Mouse (Mus musculus) kidney, adult 11 months (tissue): ENCODE measurements around the gene Kxd1.
A peak's percentile ranks its signal among the peaks of the same experiment; 100 is the strongest.

Source experiments
- DNase-seq: peaks from one replicate; pipeline ENCODE4 v3.0.0; 2022

The Kxd1 gene

GRCm38 (mm10) chr8:70546412-70546811, 18.7 kb upstream of the Kxd1 start:
- DNase-seq: no peak

- DNase-seq: peak; percentile 51
Observed at GRCm38 (mm10) chr8:70544200-70544687, 16.5 kb upstream of the Kxd1 start.

GRCm38 (mm10) chr8:70541081-70541480, 13.3 kb upstream of the Kxd1 start:
- no peak for DNase-seq

GRCm38 (mm10) chr8:70540507-70541071, 12.8 kb upstream of the Kxd1 start:
- peak; percentile 63 for DNase-seq

GRCm38 (mm10) chr8:70540013-70540506, 12.3 kb upstream of the Kxd1 start:
- DNase-seq: no peak

- peak; percentile 100 for DNase-seq
Observed at GRCm38 (mm10) chr8:70539077-70539813, 11.5 kb upstream of the Kxd1 start, which contains the start of gene Ell. Gene Ell (plus strand): TSS chr8:70539457.

GRCm38 (mm10) chr8:70538633-70539076, 10.9 kb upstream of the Kxd1 start:
- DNase-seq: peak; percentile 99

GRCm38 (mm10) chr8:70538024-70538579, 10.3 kb upstream of the Kxd1 start:
- peak; percentile 79 for DNase-seq

- DNase-seq: no peak
Observed at GRCm38 (mm10) chr8:70535701-70536100, 7.9 kb upstream of the Kxd1 start.

GRCm38 (mm10) chr8:70535221-70535620, 7.5 kb upstream of the Kxd1 start:
- DNase-seq: no peak

- no peak for DNase-seq
Observed at GRCm38 (mm10) chr8:70534281-70534680, 6.5 kb upstream of the Kxd1 start.

GRCm38 (mm10) chr8:70530314-70530713, 2.6 kb upstream of the Kxd1 start:
- no peak for DNase-seq

- DNase-seq: no peak
Observed at GRCm38 (mm10) chr8:70529741-70530161, 2.0 kb upstream of the Kxd1 start.

GRCm38 (mm10) chr8:70529299-70529698, 1.5 kb upstream of the Kxd1 start:
- no peak for DNase-seq

- no peak for DNase-seq
Observed at GRCm38 (mm10) chr8:70528182-70528797, 534 bp upstream of the Kxd1 start.

- DNase-seq: no peak
Observed at GRCm38 (mm10) chr8:70527111-70527511, 645 bp downstream of the Kxd1 start.

- peak; percentile 96 for DNase-seq
Observed at GRCm38 (mm10) chr8:70522592-70523403, 5.0 kb downstream of the Kxd1 start.

GRCm38 (mm10) chr8:70519606-70520005, 8.2 kb downstream of the Kxd1 start:
- DNase-seq: no peak

GRCm38 (mm10) chr8:70519043-70519442, 8.7 kb downstream of the Kxd1 start:
- DNase-seq: no peak

- no peak for DNase-seq
Observed at GRCm38 (mm10) chr8:70517940-70518643, 9.7 kb downstream of the Kxd1 start.

GRCm38 (mm10) chr8:70513441-70513840, 14.3 kb downstream of the Kxd1 start:
- no peak for DNase-seq
